Mouse (Mus musculus) layer of hippocampus, adult 9-11 months (tissue): ENCODE results near the gene Ssbp4.
"Not testable (repeated sequence)": the region's sequence is repeated elsewhere in the genome, so short reads cannot be mapped to it uniquely, and the experiment has no call there.

Experiments used
- DNase-seq: peaks from one replicate; pipeline ENCODE4 v3.0.0; 2022

Gene Ssbp4

DNA sequence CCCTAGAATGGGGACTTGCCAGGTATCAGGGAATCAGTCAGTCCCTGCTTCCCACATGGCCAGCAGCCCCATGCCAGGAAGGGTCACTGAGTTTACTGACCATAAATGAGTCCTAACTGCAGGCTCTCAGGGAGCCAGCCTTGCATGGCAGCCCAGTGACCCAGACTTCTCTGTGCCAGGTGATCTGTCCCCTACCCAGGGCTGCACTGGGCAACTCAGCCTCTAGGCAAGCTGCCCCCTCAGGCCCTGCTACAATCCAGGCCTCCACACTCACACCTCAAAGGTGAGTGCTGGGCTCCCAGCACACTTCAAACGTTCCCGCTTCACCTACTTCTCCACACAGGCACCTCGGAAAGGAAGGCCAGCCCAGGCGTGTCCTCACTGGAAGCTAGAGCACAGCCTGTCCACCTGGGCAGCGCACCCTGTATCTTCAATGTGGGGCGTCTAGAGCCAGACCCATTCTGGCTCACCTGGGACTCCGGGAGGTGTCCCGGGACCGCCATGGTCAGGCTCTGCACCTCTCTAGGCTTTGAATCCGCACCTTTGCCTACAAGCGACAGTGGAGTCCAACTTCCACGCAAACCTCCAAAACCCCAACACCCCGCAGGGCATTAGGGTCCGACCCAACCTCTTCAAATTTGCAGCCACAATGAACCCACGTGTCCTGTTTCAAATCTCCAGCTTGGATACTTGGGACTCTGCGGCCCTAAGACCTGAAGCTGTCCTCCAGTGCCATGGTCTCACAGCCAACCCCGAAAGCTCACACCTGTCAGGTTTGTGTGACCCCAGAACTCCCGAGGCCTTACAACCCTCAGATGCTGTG lies 1.7 kb downstream of the Ssbp4 start:
- DNase-seq: no peak

DNA sequence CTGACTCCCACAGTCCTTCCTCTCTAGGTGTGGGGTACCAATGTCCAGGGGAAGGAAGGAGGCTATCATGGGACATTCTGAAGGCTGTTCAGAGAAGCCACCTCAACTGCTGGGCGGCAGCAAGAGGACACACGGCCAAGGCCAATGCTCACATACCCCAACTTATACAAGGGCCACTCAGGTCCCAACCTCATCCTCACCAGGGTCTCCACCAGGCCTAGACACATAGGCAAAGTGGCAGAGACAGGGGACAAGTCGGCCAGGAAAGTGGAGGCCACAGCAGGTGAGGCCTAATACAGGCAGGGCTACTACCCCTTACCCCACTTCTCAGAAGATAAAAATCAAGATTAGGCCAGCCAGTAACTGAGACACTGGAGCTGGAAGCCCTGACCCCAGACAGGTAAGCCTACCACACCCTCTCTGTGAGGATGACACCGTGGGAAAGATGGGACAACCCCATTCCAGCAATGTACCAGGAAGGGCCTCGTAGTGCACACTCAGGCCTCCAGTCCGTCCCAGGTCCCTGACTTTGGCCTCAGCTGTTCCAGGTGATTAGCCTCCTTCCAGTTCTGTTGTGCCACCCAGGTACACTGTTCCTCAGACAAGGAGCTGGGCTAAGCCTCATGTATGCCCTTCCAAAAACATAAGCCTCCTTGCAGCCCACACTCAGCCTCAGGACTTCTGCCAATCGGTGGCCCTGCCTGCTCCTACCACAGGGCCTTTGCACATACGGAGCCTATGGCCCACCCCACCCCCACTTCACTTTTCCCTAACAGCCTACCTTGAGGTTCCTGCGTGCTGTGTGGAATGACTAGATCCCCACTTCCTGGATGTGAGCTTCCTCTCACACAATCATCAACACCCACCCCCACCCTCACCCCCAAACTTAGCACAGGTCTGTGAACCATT lies 2.5 kb downstream of the Ssbp4 start:
- DNase-seq: no peak

GRCm38 (mm10) chr8:70604558-70604957 lies 4.1 kb downstream of the Ssbp4 start:
- DNase-seq: no peak

DNA sequence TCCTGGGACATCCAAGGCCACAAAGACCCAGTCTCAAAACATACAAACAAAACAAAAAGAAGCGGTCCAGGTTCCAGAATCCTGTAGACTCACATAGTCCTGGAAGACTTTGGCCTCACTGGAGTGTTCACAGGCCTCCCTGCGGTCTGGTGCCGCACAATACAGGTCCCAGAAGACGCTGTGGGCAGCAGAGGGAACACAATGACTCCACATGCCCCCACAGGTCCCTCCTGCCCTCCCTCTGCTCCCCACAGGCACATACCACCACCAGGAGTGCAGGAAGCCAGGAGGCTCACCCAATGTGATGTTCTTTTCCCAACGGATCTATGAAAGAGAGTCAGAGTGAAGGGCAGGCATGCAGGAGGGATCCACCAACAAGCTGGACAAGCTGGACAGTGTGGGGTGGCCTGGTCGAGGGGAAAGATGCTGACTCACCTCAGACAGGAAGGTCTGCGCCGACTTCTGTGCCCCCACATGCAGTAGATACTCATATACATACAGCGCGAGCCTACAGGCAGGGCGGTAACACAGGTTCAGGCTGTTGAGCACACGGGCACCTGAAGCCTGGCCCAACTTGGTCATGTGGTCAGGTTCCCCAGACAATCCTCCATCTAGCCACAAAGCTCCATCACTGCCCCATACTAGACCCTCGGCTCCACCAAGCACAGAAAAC lies 6.4 kb downstream of the Ssbp4 start:
- DNase-seq: no peak

DNA sequence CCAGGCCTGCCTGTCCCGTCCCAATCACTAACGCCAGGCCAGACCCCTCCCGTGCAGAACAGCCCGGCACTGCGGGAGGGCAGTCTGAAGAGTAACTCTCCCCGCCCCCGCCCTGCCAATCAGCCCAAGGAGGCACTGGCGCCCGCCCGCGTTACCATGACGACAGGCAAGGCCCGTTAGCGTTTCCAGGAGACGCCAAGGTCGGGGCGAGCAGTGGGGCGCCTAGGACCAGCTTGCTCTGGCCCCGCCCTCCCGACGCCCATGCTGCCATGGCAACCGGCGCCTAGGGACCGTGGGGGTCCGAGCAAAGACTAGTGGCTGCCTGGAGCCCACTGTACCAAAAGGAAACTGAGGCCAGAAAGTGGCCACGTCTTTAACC lies 7.4 kb downstream of the Ssbp4 start:
- peak; percentile 86 for DNase-seq

- no peak for DNase-seq
Measured at GRCm38 (mm10) chr8:70600473-70601270, 8.0 kb downstream of the Ssbp4 start.

- DNase-seq: no peak
Measured at GRCm38 (mm10) chr8:70599507-70600290, 9.0 kb downstream of the Ssbp4 start.

DNA sequence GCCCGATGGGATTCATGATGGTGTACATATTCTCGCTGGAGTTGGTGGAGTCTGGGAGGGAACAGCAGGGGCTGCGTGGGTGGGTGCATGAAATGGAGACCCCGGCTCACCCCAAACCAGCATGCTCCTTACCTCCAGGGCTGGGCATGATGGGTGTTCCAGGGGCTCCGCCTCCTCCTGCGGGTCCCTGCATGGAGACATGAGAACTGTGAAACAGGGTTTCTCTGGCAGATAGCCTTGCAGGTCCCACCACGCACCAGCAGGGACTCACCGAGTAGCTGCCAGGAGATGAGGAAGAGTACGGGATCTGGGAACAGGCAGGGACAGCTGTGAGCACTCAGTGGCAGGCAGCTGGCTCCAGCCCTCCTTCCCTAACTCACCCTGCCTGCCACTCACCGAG lies 9.9 kb downstream of the Ssbp4 start:
- peak; percentile 72 for DNase-seq

DNA sequence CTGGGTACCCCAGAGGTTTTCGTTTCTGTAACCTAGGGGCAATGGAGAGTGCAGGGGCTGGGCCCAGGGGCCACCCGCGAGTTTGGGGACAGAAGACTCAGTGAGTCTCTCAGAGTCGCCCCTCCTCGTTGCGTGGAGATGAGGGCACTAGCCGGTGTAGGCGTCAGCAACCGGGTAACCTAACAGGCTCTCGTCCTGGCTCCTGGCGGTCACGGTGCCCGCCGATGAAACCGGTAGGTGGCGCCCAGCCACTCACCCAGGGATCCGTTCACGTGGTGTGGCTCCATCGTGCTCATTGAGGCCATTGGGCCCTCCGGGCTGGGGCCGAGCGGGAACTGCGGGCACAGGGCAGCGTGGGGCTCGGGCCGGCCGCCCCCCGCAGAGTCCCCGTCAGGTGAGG lies 10.4 kb downstream of the Ssbp4 start:
- DNase-seq: peak; percentile 84

GRCm38 (mm10) chr8:70597417-70598272 lies 11.0 kb downstream of the Ssbp4 start:
- DNase-seq: no peak

- no peak for DNase-seq
Measured at GRCm38 (mm10) chr8:70596775-70597416, 11.8 kb downstream of the Ssbp4 start.

DNA sequence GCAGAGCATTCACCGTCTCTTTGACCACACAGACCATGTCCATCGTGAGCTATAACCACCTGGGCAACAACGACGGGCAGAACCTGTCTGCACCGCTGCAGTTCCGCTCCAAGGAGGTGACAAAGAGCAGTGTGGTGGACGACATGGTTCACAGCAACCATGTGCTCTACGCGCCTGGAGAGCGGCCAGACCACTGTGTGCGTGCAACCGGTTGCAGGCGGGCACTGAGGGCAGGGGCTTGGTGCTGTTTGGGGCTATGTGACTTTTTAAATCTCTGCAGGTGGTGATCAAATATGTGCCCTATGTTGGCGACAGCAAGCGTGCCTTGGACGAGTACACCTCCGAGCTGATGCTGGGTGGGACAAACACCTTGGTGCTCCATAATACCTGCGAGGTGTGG lies 12.5 kb downstream of the Ssbp4 start:
- no peak for DNase-seq

DNA sequence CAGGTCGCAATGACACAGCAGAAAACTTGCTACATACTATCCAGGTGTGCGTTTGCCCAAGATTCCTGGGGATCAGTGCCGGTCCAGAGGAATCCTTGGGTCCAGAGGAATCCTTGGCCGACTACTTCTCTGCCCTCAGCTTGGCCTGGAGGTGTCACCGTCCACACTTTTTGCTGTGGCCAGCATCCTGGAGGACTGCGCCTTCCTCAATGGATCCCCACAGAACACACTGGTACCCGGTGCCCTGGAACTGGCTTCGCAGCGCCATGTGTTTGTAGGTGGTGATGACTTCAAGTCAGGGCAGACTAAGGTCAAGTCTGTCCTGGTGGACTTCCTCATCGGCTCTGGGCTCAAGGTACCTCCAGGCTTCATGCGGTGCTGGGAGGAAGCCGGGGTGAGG lies 12.9 kb downstream of the Ssbp4 start:
- no peak for DNase-seq

GRCm38 (mm10) chr8:70594621-70595564 lies 13.8 kb downstream of the Ssbp4 start:
- DNase-seq: no peak

DNA sequence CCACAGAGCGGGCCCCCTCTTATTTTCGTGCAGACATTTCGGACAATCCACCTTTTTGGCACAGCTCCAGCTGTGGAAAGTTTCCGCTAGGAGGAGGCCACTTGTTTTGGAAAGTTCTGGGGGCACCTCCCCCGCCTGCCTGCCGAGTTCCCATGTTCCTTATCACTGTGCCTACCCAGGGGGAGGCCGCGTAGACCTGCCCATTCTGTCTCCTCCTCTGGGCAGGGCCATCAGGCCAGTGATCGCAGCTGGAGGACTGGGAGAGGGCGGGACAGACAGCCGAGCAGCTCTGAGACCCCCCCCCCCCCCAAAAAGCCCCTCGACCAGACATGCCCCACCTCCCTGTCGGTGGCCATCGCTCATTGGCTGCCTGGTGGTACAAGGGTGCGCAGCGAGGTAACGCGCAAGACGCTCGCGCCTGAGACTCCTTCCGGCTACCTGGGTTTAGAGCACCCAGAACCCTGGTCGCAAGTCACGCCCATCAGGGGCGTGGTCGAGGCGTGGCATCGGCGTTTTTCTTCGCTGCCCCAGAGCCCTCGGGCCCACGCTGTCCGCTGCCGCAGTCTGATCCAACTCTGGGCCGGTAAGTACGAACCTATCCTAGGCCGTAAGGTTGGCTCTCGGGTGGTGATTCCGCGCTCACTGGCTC lies 14.6 kb downstream of the Ssbp4 start, which contains the start of gene Isyna1:
Gene Isyna1 (plus strand): TSS at position 413 of the 649 bp plus-strand sequence.
- DNase-seq: peak; percentile 80

DNA sequence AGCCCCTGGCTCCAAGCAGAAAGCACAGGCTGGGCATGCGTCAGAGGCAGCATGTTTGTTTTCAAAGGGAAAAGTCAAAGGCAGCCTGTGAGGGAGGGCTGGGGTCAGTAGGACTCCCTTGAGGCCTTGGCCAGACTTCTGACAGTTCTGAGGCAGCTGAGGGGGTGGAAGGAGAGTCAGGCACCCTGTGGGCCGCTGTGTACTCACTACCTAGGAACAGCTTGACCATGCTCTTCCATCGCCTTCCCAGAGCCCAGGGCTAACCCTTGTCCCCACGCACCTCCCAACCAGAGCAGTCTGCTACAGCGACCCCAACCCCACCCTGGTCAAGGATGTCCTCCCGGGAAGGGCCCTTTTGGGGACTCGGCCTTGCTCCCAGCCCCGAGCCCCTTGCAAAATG lies 15.5 kb downstream of the Ssbp4 start:
- no peak for DNase-seq

- DNase-seq: no peak
Measured at GRCm38 (mm10) chr8:70591569-70591968, 17.1 kb downstream of the Ssbp4 start.

DNA sequence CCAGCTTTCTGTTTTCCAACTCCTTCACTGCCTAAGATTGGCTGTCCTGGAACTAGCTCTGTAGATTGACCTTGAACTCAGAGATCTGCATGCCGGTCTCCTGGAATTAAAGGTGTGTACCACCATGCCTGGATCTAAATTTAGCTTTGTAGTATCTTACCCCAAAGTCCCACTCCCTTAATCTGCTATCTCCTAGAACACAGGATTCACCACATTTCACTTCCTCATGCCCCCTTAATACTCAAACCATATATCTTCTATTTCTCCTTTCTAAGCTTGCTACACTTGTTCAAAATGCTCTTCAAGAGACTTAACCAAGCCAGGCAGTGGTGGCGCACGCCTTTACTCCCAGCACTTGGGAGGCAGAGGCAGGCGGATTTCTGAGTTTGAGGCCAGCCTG lies 20.7 kb downstream of the Ssbp4 start:
- DNase-seq: not testable (repeated sequence)
